Mouse (Mus musculus) heart, embryonic 15.5 days (tissue): ENCODE data around the gene Ccnd3. TPM values are rescaled to one million over a fixed set of nuclear protein-coding genes. Genes with fewer than 3 reads are reported as not detected.

ENCODE experiments used
- ATAC-seq: fragments of 200-750 bp; cut with Nextera tagmentation; replicated peaks from 2 replicates; pipeline ENCODE4 v1.8.0; 2017; ENCODE audit warnings: low read depth, moderate TSS enrichment; ENCODE audit not compliant: insufficient number of reproducible peaks, insufficient read depth, low FRiP score
- H3K27ac ChIP-seq: fragments of 300-500 bp; sonication (generic); 2 replicates; pipeline ENCODE4 v1.5.1; 2015; ENCODE audit warnings: mild to moderate bottlenecking, inconsistent platforms
- H3K27me3 ChIP-seq: fragments of 300-500 bp; sonication (generic); 2 replicates; pipeline ENCODE4 v1.6.1; 2015; ENCODE audit warnings: inconsistent platforms
- H3K36me3 ChIP-seq: fragments of 300-500 bp; sonication (generic); 2 replicates; pipeline ENCODE4 v1.6.1; 2015; ENCODE audit warnings: mild to moderate bottlenecking, inconsistent platforms
- H3K4me1 ChIP-seq: fragments of 300-500 bp; sonication (generic); replicated peaks from 2 replicates; pipeline ENCODE4 v1.6.1; 2015; ENCODE audit warnings: inconsistent platforms
- H3K4me2 ChIP-seq: fragments of 300-500 bp; sonication (generic); 2 replicates; pipeline ENCODE4 v1.6.1; 2015; ENCODE audit warnings: inconsistent platforms, mild to moderate bottlenecking, moderate library complexity
- H3K4me3 ChIP-seq: fragments of 300-500 bp; sonication (generic); 2 replicates; pipeline ENCODE4 v1.5.1; 2015; ENCODE audit warnings: mild to moderate bottlenecking, inconsistent platforms
- H3K9ac ChIP-seq: fragments of 300-500 bp; sonication (generic); 2 replicates; pipeline ENCODE4 v1.6.1; 2015; ENCODE audit warnings: mild to moderate bottlenecking, inconsistent platforms
- H3K9me3 ChIP-seq: fragments of 300-500 bp; sonication (generic); replicated peaks from 2 replicates; pipeline ENCODE4 v1.6.1; 2016; ENCODE audit warnings: inconsistent platforms
- WGBS: fragments of 180-500 bp; shearing (Covaris S2); methylation state at CpG from one replicate; pipeline ENCODE4 v1.1.7; 2015; ENCODE audit warnings: mixed read lengths; 5-methylcytosine and 5-hydroxymethylcytosine counted together
- polyA plus RNA-seq: library from polyadenylated mRNA; unstranded; fragments of >200 nt; fragmentation: Nextera tagmentation; extraction: Ambion mirVana; gene quantifications from 2 replicates; pipeline ENCODE4 v1.2.1, GENCODE M21; 2015

Gene Ccnd3
- polyA plus RNA-seq, 1 experiment from 2014 or later: 369 TPM

- Histone ChIP-seq H3K4me3 (no peak overlapping the region), H3K9ac (no peak overlapping the region), H3K36me3 (no peaks in the 10 kb centered on the region), H3K27me3 (no peaks in the 10 kb centered on the region), H3K27ac (no peak overlapping the region), H3K4me1 (0 out of 2 replicates have a peak, but pooled peaks cover 1% of the 10 kb centered on the region), H3K4me2 (no peak overlapping the region), H3K9me3 (no peaks in the 10 kb centered on the region)
- no peak for ATAC-seq
- 59% methylated on average over 7 of the region's 7 CpGs for WGBS
Measured at GRCm38 (mm10) chr17:47551049-47551448, 46.2 kb downstream of the Ccnd3 start.

- no peaks in the 10 kb centered on the region for H3K4me1 ChIP-seq
Measured at GRCm38 (mm10) chr17:47552994-47553393, 48.1 kb downstream of the Ccnd3 start.

GRCm38 (mm10) chr17:47554621-47555020, 49.8 kb downstream of the Ccnd3 start:
- Histone ChIP-seq H3K4me1 (peaks cover 2% of the 10 kb centered on the region), H3K4me2 (no peak overlapping the region), H3K36me3 (no peaks in the 10 kb centered on the region), H3K27ac (no peak overlapping the region), H3K27me3 (no peaks in the 10 kb centered on the region), H3K4me3 (no peak overlapping the region), H3K9me3 (no peaks in the 10 kb centered on the region), H3K9ac (no peak overlapping the region)
- 68% methylated on average over 9 of the region's 10 CpGs for WGBS
- no peak for ATAC-seq

More at GRCm38 (mm10) chr17:47552994-47553393, 48.1 kb downstream of the Ccnd3 start:
- no peaks in the 10 kb centered on the region for H3K27me3 ChIP-seq
- ATAC-seq: no peak
- H3K9me3 ChIP-seq: no peaks in the 10 kb centered on the region
- H3K9ac ChIP-seq: no peak overlapping the region
- no peak overlapping the region for H3K27ac ChIP-seq
- H3K36me3 ChIP-seq: no peaks in the 10 kb centered on the region
- H3K4me2 ChIP-seq: no peak overlapping the region
- H3K4me3 ChIP-seq: no peak overlapping the region

- Histone ChIP-seq H3K4me2 (no peak overlapping the region), H3K27ac (no peak overlapping the region), H3K27me3 (no peaks in the 10 kb centered on the region), H3K4me1 (peaks cover 7% of the 10 kb centered on the region), H3K36me3 (no peaks in the 10 kb centered on the region), H3K4me3 (no peak overlapping the region), H3K9ac (no peak overlapping the region), H3K9me3 (no peaks in the 10 kb centered on the region)
- ATAC-seq: no peak
- 58% methylated on average over 2 of the region's 3 CpGs for WGBS
Measured at GRCm38 (mm10) chr17:47557179-47557578, 52.3 kb downstream of the Ccnd3 start.

- Histone ChIP-seq H3K36me3 (no peaks in the 10 kb centered on the region), H3K4me2 (peak overlapping the region; percentile 22; the same call in 1 of the 2 replicates), H3K4me1 (peaks cover 7% of the 10 kb centered on the region), H3K4me3 (no peak overlapping the region), H3K9ac (no peak overlapping the region), H3K27me3 (no peaks in the 10 kb centered on the region), H3K9me3 (no peaks in the 10 kb centered on the region), H3K27ac (peak overlapping the region; percentile 55)
- peak; percentile 78 for ATAC-seq
- WGBS: 27% methylated on average over 6 of the region's 6 CpGs
Measured at GRCm38 (mm10) chr17:47559726-47560125, 54.9 kb downstream of the Ccnd3 start.

- H3K4me3 ChIP-seq: no peak overlapping the region
- H3K9me3 ChIP-seq: no peaks in the 10 kb centered on the region
- no peaks in the 10 kb centered on the region for H3K27me3 ChIP-seq
- no peak for ATAC-seq
- 81% methylated on average over 6 of the region's 6 CpGs for WGBS
- peaks cover 7% of the 10 kb centered on the region for H3K4me1 ChIP-seq
- no peaks in the 10 kb centered on the region for H3K36me3 ChIP-seq
- H3K4me2 ChIP-seq: no peak overlapping the region
- no peak overlapping the region for H3K9ac ChIP-seq
- H3K27ac ChIP-seq: no peak overlapping the region
Measured at GRCm38 (mm10) chr17:47562875-47563274, 58.0 kb downstream of the Ccnd3 start.

GRCm38 (mm10) chr17:47564612-47565011, 59.8 kb downstream of the Ccnd3 start:
- H3K27ac ChIP-seq: no peak overlapping the region
- 62% methylated on average over 5 of the region's 5 CpGs for WGBS
- H3K36me3 ChIP-seq: no peaks in the 10 kb centered on the region
- H3K4me3 ChIP-seq: no peak overlapping the region
- peaks cover 5% of the 10 kb centered on the region for H3K4me1 ChIP-seq
- no peak overlapping the region for H3K4me2 ChIP-seq
- no peak overlapping the region for H3K9ac ChIP-seq
- H3K9me3 ChIP-seq: no peaks in the 10 kb centered on the region
- no peak for ATAC-seq
- no peaks in the 10 kb centered on the region for H3K27me3 ChIP-seq

- Histone ChIP-seq H3K36me3 (no peaks in the 10 kb centered on the region), H3K4me2 (no peak overlapping the region), H3K27ac (no peak overlapping the region), H3K27me3 (no peaks in the 10 kb centered on the region), H3K4me3 (no peak overlapping the region), H3K9ac (no peak overlapping the region), H3K4me1 (no peaks in the 10 kb centered on the region), H3K9me3 (no peaks in the 10 kb centered on the region)
- ATAC-seq: no peak
- WGBS: 52% methylated on average over 2 of the region's 2 CpGs
Measured at GRCm38 (mm10) chr17:47566133-47566532, 61.3 kb downstream of the Ccnd3 start.

GRCm38 (mm10) chr17:47567271-47567670, 62.4 kb downstream of the Ccnd3 start:
- 0 out of 2 replicates have a peak, but pooled peaks have one; percentile 27 for ATAC-seq
- H3K4me1 ChIP-seq: no peaks in the 10 kb centered on the region
- WGBS: 56% methylated on average over 3 of the region's 3 CpGs
- H3K27me3 ChIP-seq: no peaks in the 10 kb centered on the region
- H3K9me3 ChIP-seq: no peaks in the 10 kb centered on the region
- no peak overlapping the region for H3K4me2 ChIP-seq
- H3K27ac ChIP-seq: peak overlapping the region; percentile 59
- no peak overlapping the region for H3K9ac ChIP-seq
- no peak overlapping the region for H3K4me3 ChIP-seq
- H3K36me3 ChIP-seq: no peaks in the 10 kb centered on the region

- Histone ChIP-seq H3K9ac (no peak overlapping the region), H3K4me2 (no peak overlapping the region), H3K27me3 (no peaks in the 10 kb centered on the region), H3K36me3 (no peaks in the 10 kb centered on the region), H3K9me3 (no peaks in the 10 kb centered on the region), H3K4me1 (no peaks in the 10 kb centered on the region), H3K4me3 (no peak overlapping the region), H3K27ac (no peak overlapping the region)
- no peak for ATAC-seq
- 87% methylated on average over 3 of the region's 3 CpGs for WGBS
Measured at GRCm38 (mm10) chr17:47568389-47568788, 63.5 kb downstream of the Ccnd3 start.

- Histone ChIP-seq H3K9ac (no peak overlapping the region), H3K27ac (no peak overlapping the region), H3K36me3 (no peaks in the 10 kb centered on the region), H3K27me3 (no peaks in the 10 kb centered on the region), H3K4me3 (no peak overlapping the region), H3K9me3 (no peaks in the 10 kb centered on the region), H3K4me1 (no peaks in the 10 kb centered on the region), H3K4me2 (no peak overlapping the region)
- WGBS: 83% methylated on average over 10 of the region's 10 CpGs
- ATAC-seq: no peak
Measured at GRCm38 (mm10) chr17:47568951-47569527, 64.2 kb downstream of the Ccnd3 start.

- H3K4me3 ChIP-seq: no peak overlapping the region
- H3K27ac ChIP-seq: no peak overlapping the region
- H3K36me3 ChIP-seq: no peaks in the 10 kb centered on the region
- no peaks in the 10 kb centered on the region for H3K4me1 ChIP-seq
- H3K4me2 ChIP-seq: no peak overlapping the region
- no peak for ATAC-seq
- H3K27me3 ChIP-seq: no peaks in the 10 kb centered on the region
- WGBS: 53% methylated on average over 7 of the region's 7 CpGs
- no peaks in the 10 kb centered on the region for H3K9me3 ChIP-seq
- H3K9ac ChIP-seq: no peak overlapping the region
Measured at GRCm38 (mm10) chr17:47571621-47572020, 66.8 kb downstream of the Ccnd3 start.
